Mouse (Mus musculus) liver, adult 10 weeks (tissue): ENCODE measurements around the gene Gcdh. TPM values are rescaled to one million over a fixed set of nuclear protein-coding genes. Genes with fewer than 3 reads are reported as not detected.

Experiments used
- polyA plus RNA-seq: library from polyadenylated mRNA; stranded (reverse); fragments of 350-450 nt; fragmentation: Illumina TruSeq; extraction: RNeasy Lipid Tissue Mini Kit (QIAGEN cat#74804); gene quantifications from one replicate; pipeline ENCODE4 v1.2.3, GENCODE M21; 2014; ENCODE audit warnings: low read depth, low replicate concordance

Gene Gcdh
- 511 TPM for polyA plus RNA-seq

GRCm38 (mm10) chr8:84893709-84894134, at the start of gene Gcdh:
Gene Gcdh, minus strand, starts transcription at chr8:84893921.

GRCm38 (mm10) chr8:84936962-84937546, 43.3 kb upstream of the Gcdh start, which contains the start of gene Mast1:
Gene Mast1, minus strand, starts transcription at chr8:84937359.

DNA sequence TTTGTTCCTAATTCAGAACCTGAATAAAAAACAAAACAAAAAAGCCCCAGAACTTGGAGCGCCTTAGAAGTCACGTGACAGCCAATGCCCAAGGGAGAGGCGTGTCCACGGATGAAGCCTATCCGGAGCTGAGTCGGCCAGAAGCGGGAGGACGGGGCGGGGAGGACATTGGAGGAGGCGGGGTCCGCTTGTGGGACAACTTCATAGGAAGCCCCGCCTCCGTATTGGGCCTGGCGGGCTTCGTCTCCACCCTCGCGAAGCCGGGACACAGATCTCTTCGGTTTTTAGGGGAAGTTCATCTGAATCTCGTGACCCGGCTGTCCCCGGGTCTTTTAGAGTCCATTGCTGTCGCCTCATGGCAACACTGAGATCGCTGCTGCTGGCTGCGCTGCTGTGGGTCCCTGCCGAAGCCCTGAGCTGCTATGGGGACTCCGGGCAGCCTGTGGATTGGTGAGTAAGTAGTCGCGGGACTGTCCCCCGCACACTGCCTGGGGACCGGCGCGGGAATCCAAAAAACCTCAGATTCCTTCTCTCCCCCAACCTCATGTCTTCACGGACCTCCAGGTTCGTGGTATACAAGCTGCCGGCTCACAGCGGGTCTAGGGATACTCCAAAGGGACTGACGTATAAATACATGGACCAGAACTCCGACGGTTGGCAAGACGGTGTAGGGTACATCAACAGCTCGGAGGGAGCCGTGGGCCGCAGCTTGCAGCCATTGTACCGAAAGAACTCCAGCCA, 14.9 kb upstream of the Gcdh start, which contains the start of gene Dnase2a:
Dnase2a (plus strand) TSS at position 140 of the 741 bp plus-strand sequence.

DNA sequence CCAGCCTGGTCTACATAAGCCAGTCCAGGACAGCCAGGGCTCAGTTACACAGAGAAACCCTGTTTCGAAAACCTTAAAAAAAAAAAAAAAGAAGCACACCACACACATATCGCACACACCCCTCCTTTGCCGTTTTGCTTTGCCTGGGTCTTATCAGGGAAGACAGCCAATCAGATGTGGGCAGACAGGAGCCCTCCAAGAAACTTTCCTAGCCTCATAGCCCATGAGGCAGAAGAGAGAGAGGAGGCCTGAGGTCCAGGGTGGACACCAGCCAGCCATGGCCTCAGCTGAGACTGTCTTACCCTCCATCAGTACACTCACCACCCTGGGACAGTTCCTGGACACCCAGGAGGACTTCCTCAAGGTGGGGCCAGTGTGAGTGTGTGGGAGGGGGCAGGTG, 8.0 kb upstream of the Gcdh start, which contains the start of gene Klf1:
Klf1 (plus strand) TSS at position 177 of the 400 bp plus-strand sequence.

GRCm38 (mm10) chr8:84871376-84872308, 22.1 kb downstream of the Gcdh start, which contains the start of gene Syce2:
Gene Syce2, plus strand, starts transcription at chr8:84872111.

GRCm38 (mm10) chr8:84856864-84857441, 36.8 kb downstream of the Gcdh start, which contains the start of gene Farsa:
Gene Farsa, plus strand, starts transcription at chr8:84856989.

DNA sequence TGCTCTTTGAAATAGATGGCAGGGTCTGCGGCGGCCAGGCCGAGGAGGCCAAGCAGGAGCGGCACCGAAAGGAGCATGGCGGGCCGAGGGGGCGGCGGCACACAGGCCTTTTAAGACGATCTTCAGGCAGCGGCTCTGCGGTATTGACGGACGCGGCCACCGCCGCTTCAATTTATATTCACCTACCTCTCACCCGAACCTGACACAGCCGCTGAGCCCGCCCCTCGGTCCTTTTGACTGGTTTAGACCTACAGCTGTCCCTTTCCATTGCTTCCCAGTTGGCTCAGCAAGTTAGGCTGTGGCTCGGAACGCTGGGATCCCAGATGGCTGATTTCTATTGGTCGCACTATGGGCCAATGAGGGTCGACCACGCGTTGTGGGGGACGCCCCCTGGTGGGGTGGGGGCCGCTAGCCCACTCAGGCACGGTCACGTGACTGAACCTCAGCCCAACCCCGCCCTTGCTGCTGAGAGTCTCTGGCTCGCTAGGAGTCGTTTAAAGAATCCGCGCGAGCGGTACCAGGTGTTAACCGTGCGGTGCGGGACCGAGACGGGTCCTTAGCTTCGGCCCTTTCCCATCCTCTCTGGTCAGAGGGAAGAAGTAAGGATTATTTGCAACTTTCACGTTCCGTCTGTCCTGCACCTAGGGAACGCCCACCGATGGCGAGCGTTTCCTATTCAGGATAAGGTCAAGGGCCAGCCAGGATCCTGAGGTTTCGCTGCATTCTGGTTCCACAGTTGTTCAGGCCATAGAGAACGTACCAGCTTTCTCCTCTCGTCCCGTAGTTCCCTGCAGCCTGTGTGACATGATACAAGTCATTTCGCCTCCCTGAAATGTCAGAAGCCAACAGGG, 46.8 kb downstream of the Gcdh start, which contains the start of gene Calr:
Calr (minus strand) TSS at position 213 of the 851 bp plus-strand sequence.

DNA sequence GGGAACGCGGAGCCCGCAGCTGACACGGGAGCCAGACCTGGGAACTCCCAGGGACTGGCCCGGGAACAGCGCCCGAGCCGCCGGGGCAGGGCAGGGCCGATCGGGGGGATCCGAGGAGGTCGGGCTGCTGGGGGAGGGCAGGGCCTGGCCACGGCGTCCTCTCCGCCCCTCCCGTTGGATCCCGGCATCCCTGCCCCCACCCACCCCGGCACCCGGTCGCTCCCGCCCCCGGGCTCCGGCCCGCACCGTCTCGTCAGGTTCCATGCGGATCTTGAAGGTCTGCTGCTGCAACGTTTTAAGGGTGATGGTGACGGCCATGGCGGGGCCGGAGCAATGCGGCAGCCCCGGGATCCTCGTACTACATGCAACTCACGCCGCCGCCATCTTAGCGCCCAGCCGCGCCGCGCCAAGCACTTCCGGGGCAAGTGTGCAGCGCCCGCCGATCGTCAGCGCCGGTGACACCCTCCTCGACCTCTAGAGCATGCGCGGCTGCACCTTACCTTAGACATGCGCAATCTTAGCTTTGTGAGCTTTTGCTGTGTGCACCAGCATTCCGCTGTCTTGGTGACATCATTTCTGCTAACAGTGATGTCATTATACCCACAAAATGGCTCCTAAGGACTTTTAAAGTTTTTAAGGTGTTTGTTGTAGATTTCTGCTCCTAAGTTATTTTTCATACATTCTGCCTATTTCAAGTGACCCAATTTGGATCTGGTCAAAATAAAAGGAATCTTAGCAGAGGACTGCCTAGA, 53.3 kb downstream of the Gcdh start, which contains the start of gene Rad23a:
Rad23a (minus strand) TSS at position 418 of the 752 bp plus-strand sequence.

Other genes with a start within 250 kb of the Gcdh start
- 2.0 TPM for gene Ier2, start 231.1 kb downstream of the Gcdh start, polyA plus RNA-seq
- 6.6 TPM for gene Trmt1, start 207.6 kb downstream of the Gcdh start, polyA plus RNA-seq
- gene Nacc1, start 206.1 kb downstream of the Gcdh start, polyA plus RNA-seq = 1.3 TPM
- not detected for gene Lyl1, start 192.5 kb downstream of the Gcdh start, polyA plus RNA-seq
- gene G430095P16Rik, start 170.9 kb downstream of the Gcdh start, polyA plus RNA-seq = not detected
- 13.6 TPM for gene Nfix, start 93.6 kb downstream of the Gcdh start, polyA plus RNA-seq
- gene Dand5, start 71.1 kb downstream of the Gcdh start, polyA plus RNA-seq = 1.3 TPM
- gene Gadd45gip1, start 62.4 kb downstream of the Gcdh start, polyA plus RNA-seq = 0.74 TPM
- 9.8 TPM for gene Rad23a, start 53.3 kb downstream of the Gcdh start, polyA plus RNA-seq
- gene Calr, start 47.0 kb downstream of the Gcdh start, polyA plus RNA-seq = 778 TPM
- gene Farsa, start 36.9 kb downstream of the Gcdh start, polyA plus RNA-seq = 2.9 TPM
- gene Syce2, start 21.8 kb downstream of the Gcdh start, polyA plus RNA-seq = 1.8 TPM
- 1.0 TPM for gene Klf1, start 8.0 kb upstream of the Gcdh start, polyA plus RNA-seq
- gene Dnase2a, start 14.6 kb upstream of the Gcdh start, polyA plus RNA-seq = 9.4 TPM
- not detected for gene Mast1, start 43.4 kb upstream of the Gcdh start, polyA plus RNA-seq
- not detected for gene Rtbdn, start 53.1 kb upstream of the Gcdh start, polyA plus RNA-seq
- gene Gm49661, start 75.5 kb upstream of the Gcdh start, polyA plus RNA-seq = not detected
- 42.1 TPM for gene Prdx2, start 75.7 kb upstream of the Gcdh start, polyA plus RNA-seq
- 2.5 TPM for gene Rnaseh2a, start 75.8 kb upstream of the Gcdh start, polyA plus RNA-seq
- gene Junb, start 84.8 kb upstream of the Gcdh start, polyA plus RNA-seq = 0.50 TPM
- gene Hook2, start 96.7 kb upstream of the Gcdh start, polyA plus RNA-seq = 4.8 TPM
- gene Best2, start 120.6 kb upstream of the Gcdh start, polyA plus RNA-seq = not detected
- gene Asna1, start 131.4 kb upstream of the Gcdh start, polyA plus RNA-seq = 7.6 TPM
- 16.7 TPM for gene Trir, start 132.9 kb upstream of the Gcdh start, polyA plus RNA-seq
- gene Tnpo2, start 143.0 kb upstream of the Gcdh start, polyA plus RNA-seq = 5.4 TPM
- 2.5 TPM for gene Fbxw9, start 166.1 kb upstream of the Gcdh start, polyA plus RNA-seq
- gene Gm5741, start 174.1 kb upstream of the Gcdh start, polyA plus RNA-seq = not detected
- gene Dhps, start 177.8 kb upstream of the Gcdh start, polyA plus RNA-seq = 7.5 TPM
- 11.6 TPM for gene Wdr83os, start 186.8 kb upstream of the Gcdh start, polyA plus RNA-seq
- gene Wdr83, start 187.4 kb upstream of the Gcdh start, polyA plus RNA-seq = 2.8 TPM
- gene Man2b1, start 189.3 kb upstream of the Gcdh start, polyA plus RNA-seq = 12.2 TPM
- 1.7 TPM for gene Zfp791, start 229.2 kb upstream of the Gcdh start, polyA plus RNA-seq